Mouse (Mus musculus): ENCODE data around the gene Npw. TPM values are rescaled to one million over a fixed set of nuclear protein-coding genes. Genes with fewer than 3 reads are reported as not detected.

Npw gene
- polyA plus RNA-seq (2016; fragmentation: Nextera tagmentation; extraction: Ambion mirVana): 0.88 and 1.1 TPM in 2 replicates

DNA sequence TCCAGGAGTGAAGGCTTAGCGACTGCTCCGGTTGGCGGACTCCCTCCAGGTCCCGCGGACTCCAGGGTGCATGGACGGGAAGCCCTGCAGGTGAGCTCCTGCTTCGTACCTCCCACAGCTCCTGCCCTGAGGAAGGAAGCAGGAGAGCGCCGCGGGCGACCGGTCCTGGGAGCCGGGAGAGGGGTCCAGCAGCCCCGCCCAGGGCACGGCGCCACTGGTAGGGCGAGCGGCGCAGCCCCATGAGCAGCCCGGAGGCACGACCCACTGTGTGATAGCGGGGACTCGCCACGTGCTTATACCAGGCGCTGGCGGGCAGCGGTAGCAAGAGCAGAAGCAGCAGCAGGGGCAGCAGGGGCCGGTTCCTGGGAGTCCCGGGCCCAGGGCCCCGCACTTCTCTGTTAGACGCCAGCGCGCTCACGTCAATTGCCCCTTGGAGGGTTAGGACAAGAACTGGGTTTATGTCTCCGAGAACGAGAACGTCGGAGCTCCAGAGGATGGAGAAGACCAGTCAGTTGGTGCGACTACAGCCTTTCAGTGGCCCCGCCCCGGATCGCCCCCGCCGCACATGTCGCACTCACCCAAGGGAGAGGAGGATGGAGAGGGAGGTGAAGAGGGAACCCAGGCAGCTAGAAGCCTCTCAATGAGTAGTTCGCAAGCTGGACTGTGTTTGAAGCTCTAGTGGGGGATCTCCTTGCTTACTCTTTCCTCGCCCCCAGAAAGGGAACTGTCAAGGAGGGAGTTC is at the start of gene Npw:
Npw (minus strand) TSS at position 441 of the 742 bp plus-strand sequence.
- WGBS: 2% methylated on average over 47 of the region's 47 CpGs

DNA sequence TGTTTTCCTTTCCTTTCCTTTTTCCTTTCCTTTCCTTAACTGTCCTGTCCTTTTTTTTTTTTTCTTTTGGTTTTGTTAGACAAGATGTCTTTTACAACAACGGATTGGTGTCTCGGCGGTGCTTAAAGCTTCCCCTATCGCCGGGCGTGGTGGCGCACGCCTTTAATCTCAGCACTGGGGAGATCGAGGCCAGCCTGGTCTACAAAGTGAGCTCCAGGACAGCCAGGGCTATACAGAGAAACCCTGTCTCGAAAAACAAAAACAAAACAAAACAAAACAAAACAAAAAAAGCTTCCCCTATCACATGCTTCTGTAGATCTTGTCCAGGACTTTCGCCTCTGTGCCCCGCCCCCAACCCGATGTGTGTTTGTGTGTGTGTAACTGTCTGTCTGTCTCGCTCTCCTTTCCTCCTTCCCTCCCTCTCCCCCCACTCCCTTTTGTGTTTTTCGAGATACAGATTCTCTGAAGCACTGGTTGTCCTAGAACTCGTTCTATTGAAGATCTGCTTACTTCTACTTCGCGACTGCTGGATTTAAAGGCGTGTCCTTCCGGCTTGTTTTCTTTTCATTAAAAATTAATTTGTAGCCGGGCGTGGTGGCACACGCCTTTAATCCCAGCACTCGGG is 49.7 kb upstream of the Npw start:
- peak overlapping the region; percentile 77 for H3K4me3 ChIP-seq
- DNase-seq (ENCODE audit: low spot score): no peak
- no peaks in the 10 kb centered on the region for H3K27me3 ChIP-seq (ENCODE audit: low read depth, poor library complexity, severe bottlenecking)
- H3K4me1 ChIP-seq: peaks cover 18% of the 10 kb centered on the region
- H3K27ac ChIP-seq: peak overlapping the region; percentile 85; the same call in 1 of the 2 replicates
- H3K9me3 ChIP-seq (replicated peaks): no peaks in the 10 kb centered on the region
- 7% methylated on average over 24 of the region's 24 CpGs for WGBS
- H3K36me3 ChIP-seq: peaks cover 31% of the 10 kb centered on the region

More for the DNA sequence above, at the start of gene Npw:
- Histone ChIP-seq H3K4me1 (peaks cover 24% of the 10 kb centered on the region), H3K36me3 (no peaks in the 10 kb centered on the region), H3K27me3 (ENCODE audit: low read depth, poor library complexity, severe bottlenecking) (peaks cover 54% of the 10 kb centered on the region), H3K4me3 (peak within 1 kb of the TSS; percentile 57), H3K27ac (peak within 1 kb of the TSS; percentile 42; the same call in 1 of the 2 replicates), H3K9me3 (replicated peaks) (no peaks in the 10 kb centered on the region)
- DNase-seq (ENCODE audit: low spot score): peak; percentile 65

DNA sequence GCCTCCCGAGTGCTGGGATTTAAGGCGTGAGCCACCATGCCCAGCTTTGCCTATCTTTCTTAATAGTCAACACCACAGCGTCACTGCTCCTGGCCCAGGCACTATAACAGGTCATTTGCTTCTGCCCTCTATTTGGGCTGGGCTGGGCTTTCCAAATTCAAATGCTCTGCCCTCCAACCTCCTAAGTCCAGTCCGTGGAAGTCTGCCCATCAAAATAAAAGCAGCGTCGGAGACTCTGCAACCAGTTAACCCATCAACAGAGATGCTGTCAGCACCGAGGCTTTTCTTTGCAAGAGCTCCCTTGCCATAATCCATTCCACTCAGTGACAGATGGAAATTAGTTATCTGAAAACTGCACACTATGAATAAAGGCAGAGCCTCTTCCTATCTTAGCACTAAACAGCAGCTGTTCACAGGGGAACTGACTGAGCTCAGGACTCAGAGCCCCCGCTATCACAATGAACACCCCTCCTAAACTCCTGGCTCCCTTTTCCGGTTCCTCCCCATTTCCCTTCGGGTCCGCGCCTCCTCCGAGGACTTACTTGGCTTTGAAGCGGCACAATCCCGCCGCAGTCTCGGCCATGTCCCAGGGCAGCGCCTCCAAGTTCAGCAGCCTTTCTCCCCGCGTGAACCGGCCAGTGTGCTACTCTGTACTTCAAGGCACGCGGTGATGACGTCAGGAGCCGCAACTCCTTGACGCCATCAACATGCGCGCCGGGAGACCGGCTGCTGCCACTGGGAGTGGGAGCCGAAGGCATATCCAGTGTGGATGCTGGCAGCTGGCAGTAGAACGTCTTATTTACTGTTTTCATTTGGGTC is 48.9 kb upstream of the Npw start, which contains the start of gene Tbl3:
Tbl3 (minus strand) TSS at position 679 of the 819 bp plus-strand sequence.
- Histone ChIP-seq H3K27ac (peak within 1 kb of the TSS; percentile 85), H3K36me3 (peaks cover 38% of the 10 kb centered on the region), H3K4me1 (peaks cover 18% of the 10 kb centered on the region), H3K4me3 (peak within 1 kb of the TSS; percentile 77), H3K27me3 (ENCODE audit: low read depth, poor library complexity, severe bottlenecking) (no peaks in the 10 kb centered on the region), H3K9me3 (replicated peaks) (no peaks in the 10 kb centered on the region)
- DNase-seq (ENCODE audit: low spot score): peak; percentile 98
- 6% methylated on average over 32 of the region's 32 CpGs for WGBS

DNA sequence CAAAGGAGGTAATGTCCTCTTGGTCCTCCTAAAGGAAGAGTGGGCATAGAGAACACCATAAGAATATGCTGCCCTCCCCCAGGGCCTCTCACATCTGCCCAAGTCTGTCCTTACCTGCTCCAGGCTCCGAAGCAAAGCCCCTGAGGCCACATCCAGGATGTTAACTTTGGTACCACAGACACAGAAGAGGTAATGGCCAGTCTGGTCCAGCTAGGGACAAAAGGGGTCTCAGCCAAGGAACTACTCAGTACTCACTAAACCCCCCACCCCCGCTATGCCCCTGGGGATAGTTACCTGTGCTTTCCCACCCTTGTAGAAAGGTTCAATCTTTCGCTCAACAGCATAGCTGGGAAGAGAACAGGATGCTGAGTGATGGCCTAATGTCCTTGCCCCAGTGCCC is 47.6 kb upstream of the Npw start:
- DNase-seq (ENCODE audit: low spot score): no peak
- H3K4me1 ChIP-seq: peaks cover 18% of the 10 kb centered on the region
- H3K36me3 ChIP-seq: peaks cover 51% of the 10 kb centered on the region
- H3K9me3 ChIP-seq (replicated peaks): no peaks in the 10 kb centered on the region
- 94% methylated on average over 3 of the region's 3 CpGs for WGBS
- H3K27me3 ChIP-seq (ENCODE audit: low read depth, poor library complexity, severe bottlenecking): no peaks in the 10 kb centered on the region
- H3K27ac ChIP-seq: no peak overlapping the region
- H3K4me3 ChIP-seq: peak overlapping the region; percentile 77

DNA sequence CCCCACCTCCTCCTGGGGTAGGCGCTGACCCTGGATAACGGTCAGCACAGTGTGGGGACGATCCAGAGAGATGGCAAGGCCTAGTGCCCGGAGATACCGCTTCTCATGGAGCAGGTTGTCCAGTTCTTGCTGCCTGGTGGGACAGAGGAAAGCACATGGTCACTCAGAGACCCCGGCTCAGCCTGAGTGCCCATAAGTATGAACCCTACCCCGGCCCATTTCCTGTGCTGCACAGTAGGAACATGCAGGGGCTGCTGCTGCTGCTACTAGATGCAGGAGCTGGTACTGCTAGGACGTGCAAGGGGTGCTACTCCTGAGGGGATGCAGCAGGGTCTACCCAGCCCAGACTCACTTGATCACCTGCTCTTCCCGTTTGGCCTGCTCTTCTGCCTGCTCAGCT is 43.0 kb upstream of the Npw start:
- H3K4me1 ChIP-seq: peaks cover 21% of the 10 kb centered on the region
- H3K27ac ChIP-seq: no peak overlapping the region
- no peaks in the 10 kb centered on the region for H3K9me3 ChIP-seq (replicated peaks)
- WGBS: 93% methylated on average over 9 of the region's 9 CpGs
- H3K4me3 ChIP-seq: no peak overlapping the region
- peaks cover 71% of the 10 kb centered on the region for H3K36me3 ChIP-seq
- H3K27me3 ChIP-seq (ENCODE audit: low read depth, poor library complexity, severe bottlenecking): 0 out of 2 replicates have a peak, but pooled peaks cover 5% of the 10 kb centered on the region
- no peak for DNase-seq (ENCODE audit: low spot score)

DNA sequence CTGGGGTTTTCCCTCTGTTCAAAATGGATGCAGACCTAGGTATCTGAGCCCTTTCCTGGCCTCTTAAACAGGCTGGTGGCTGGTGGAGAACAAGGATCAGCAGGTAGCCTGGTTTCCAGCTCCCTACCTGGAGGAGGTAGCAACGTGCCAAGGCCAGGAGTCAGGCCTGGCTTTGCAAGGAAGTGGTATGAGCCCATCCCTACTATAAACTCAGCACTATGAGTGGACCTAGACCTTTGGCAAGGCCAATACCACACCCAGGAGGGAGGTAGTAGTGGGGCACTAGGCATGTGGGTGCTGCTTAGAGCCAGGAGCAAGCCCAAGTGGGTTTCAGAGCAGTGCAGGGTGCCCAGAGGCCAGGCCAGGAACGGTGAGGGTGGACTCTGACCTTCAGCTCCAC is 41.2 kb upstream of the Npw start:
- DNase-seq (ENCODE audit: low spot score): no peak
- H3K4me3 ChIP-seq: no peak overlapping the region
- peaks cover 24% of the 10 kb centered on the region for H3K4me1 ChIP-seq
- H3K9me3 ChIP-seq (replicated peaks): no peaks in the 10 kb centered on the region
- WGBS: 77% methylated on average over 2 of the region's 2 CpGs
- H3K27ac ChIP-seq: no peak overlapping the region
- H3K36me3 ChIP-seq: peaks cover 55% of the 10 kb centered on the region
- H3K27me3 ChIP-seq (ENCODE audit: low read depth, poor library complexity, severe bottlenecking): 0 out of 2 replicates have a peak, but pooled peaks cover 5% of the 10 kb centered on the region

DNA sequence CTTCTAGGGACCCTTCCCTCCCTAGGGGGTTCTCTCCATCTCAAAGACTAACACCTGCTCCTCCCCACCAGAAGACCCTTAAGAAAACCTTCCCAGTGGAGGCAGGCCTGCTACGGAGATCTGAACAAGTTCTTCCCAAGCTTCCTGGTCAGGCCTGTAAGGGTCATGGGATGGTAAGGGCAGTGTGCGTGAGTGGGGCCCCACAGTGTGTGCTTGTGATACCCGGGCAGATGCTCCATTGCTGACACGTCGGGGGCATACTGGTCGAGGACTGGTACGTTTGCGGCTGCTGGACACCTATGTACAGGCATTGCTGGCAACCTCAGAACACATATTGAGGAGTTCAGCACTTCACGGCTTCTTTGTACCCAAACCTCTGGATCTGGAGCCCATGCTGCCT is 40.5 kb upstream of the Npw start:
- peaks cover 53% of the 10 kb centered on the region for H3K36me3 ChIP-seq

DNA sequence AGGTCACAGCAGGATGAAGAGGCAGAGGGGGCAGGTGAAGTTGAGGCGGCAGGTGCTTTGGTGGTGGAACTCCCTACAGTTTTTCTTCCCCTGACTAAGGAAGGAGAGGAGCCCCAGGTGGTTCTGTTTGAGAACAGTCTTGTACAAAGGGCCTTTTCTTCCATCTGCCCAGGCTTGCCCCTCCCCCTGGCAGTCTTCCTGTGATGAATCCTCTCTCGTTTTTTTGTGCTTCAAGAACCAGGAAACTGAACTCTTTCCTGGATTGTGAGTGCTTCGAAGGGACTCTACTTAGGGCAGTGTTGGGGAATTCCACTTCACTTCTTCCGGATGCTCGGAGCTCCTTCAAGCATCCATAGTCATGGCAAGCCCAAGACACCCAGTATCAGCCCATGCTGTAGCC is 39.7 kb upstream of the Npw start:
- H3K27ac ChIP-seq: no peak overlapping the region
- H3K4me3 ChIP-seq: no peak overlapping the region
- peaks cover 52% of the 10 kb centered on the region for H3K36me3 ChIP-seq
- H3K27me3 ChIP-seq (ENCODE audit: low read depth, poor library complexity, severe bottlenecking): 0 out of 2 replicates have a peak, but pooled peaks cover 5% of the 10 kb centered on the region
- H3K9me3 ChIP-seq (replicated peaks): no peaks in the 10 kb centered on the region
- DNase-seq (ENCODE audit: low spot score): no peak
- WGBS: 29% methylated on average over 5 of the region's 5 CpGs
- H3K4me1 ChIP-seq: peaks cover 29% of the 10 kb centered on the region

More for the DNA sequence above, 40.5 kb upstream of the Npw start:
- H3K27me3 ChIP-seq (ENCODE audit: low read depth, poor library complexity, severe bottlenecking): 0 out of 2 replicates have a peak, but pooled peaks cover 5% of the 10 kb centered on the region
- no peak for DNase-seq (ENCODE audit: low spot score)
- H3K27ac ChIP-seq: no peak overlapping the region
- H3K4me3 ChIP-seq: no peak overlapping the region
- H3K9me3 ChIP-seq (replicated peaks): no peaks in the 10 kb centered on the region
- WGBS: 70% methylated on average over 9 of the region's 9 CpGs
- H3K4me1 ChIP-seq: peaks cover 29% of the 10 kb centered on the region

DNA sequence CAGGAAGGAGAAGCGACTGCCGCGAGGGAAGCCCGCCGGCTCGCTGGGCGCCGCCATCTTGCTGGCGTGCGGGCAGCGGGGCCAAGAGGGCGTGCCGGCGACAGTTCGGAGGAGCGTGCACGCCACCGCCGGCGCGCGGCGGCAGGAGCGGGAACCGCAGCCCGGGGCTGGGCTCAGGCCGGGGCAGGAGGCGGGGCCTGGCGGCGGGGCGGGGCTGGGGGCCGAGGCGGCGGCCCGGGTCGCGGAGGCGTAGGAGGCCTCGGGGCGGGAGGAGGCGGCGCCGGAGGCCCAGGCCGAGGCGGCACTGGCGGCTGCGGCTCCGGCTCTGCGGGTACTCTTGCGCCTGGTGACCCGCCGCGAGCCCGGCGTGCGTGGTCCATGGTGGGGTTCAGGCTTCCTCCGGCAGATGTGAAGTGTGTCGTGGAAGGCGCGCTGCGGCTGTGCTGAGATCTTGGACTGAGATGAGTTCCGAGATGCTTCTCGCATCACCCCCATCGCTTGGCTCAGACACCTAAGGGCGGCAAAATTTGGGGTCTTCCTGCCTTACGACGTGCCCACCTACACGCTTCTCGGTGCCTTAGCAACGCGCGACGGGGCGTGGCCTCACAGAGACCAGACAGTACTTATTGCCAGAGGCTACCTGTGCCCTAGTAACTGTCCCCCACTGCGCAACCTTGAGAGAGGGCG is 37.9 kb upstream of the Npw start, which contains the start of the genes Gfer and Noxo1:
Gfer (minus strand) TSS at position 146 of the 687 bp plus-strand sequence.
Noxo1 (plus strand) TSS at position 224 of the 687 bp plus-strand sequence.
- Histone ChIP-seq H3K36me3 (peaks cover 45% of the 10 kb centered on the region), H3K27me3 (ENCODE audit: low read depth, poor library complexity, severe bottlenecking) (peaks cover 18% of the 10 kb centered on the region), H3K4me1 (peaks cover 29% of the 10 kb centered on the region), H3K4me3 (peak within 1 kb of the TSS; percentile 85), H3K27ac (peak within 1 kb of the TSS; percentile 93), H3K9me3 (replicated peaks) (no peaks in the 10 kb centered on the region)
- under 1% methylated on average over 69 of the region's 76 CpGs for WGBS
- peak; percentile 91 for DNase-seq (ENCODE audit: low spot score)

DNA sequence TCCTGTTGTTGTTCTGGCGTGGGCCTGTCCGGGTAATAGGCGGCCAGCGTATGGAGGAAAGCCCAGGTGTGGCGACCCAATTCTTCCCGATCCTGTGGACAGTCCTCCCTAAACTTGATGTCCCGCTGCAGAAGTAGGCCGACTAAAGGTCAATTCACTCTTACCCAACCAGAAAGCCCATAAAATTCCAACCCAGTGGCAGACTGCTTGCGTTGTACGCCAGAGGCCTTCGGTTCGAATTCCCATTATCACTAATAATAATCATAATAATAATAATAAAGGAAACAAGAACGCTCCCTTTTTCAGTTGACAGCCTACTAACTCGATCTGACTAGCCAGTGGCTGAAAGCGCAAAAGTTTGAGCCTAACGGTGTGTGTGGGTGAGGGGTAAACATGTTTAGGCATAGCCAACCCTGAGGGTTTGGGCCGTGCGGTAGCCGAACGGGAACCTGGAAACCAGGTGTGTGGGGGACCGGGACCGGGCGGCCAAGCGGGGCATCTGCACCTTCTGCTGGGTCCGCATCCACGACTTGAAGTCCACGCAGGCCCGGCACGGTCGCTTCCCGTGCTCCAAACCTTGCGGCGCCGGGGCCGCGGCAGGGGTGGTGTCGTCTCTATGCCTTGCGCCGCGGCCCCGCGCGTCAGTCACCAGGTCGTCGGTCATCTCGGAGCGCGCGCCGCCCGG is 37.2 kb upstream of the Npw start:
- Histone ChIP-seq H3K9me3 (replicated peaks) (no peaks in the 10 kb centered on the region), H3K4me3 (peak overlapping the region; percentile 85), H3K27me3 (ENCODE audit: low read depth, poor library complexity, severe bottlenecking) (peaks cover 25% of the 10 kb centered on the region), H3K27ac (peak overlapping the region; percentile 93), H3K36me3 (peaks cover 38% of the 10 kb centered on the region), H3K4me1 (peaks cover 29% of the 10 kb centered on the region)
- WGBS: 7% methylated on average over 50 of the region's 51 CpGs
- no peak for DNase-seq (ENCODE audit: low spot score)

DNA sequence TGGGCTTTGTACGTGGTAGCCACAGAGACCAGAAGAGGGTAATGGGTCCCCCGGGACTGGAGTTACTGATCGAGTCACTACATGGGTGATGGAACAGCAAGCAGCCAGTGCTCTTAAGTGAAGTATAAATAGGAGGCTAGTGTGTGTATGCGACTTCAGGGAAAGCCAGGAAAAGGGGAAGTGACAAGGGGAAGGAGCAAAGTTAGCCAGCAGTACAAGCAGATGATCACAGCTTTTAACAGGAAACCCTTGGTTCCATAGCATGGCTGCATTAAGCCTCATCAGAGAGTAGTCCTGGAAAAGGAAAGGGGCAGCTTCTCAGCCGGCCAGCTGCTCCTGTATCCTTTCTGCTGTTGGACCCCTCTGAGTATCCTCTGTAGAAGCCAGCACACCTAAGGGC is 34.1 kb upstream of the Npw start:
- Histone ChIP-seq H3K4me1 (peaks cover 39% of the 10 kb centered on the region), H3K4me3 (no peak overlapping the region), H3K27ac (no peak overlapping the region), H3K36me3 (peaks cover 22% of the 10 kb centered on the region), H3K27me3 (ENCODE audit: low read depth, poor library complexity, severe bottlenecking) (peaks cover 51% of the 10 kb centered on the region), H3K9me3 (replicated peaks) (no peaks in the 10 kb centered on the region)
- WGBS: 92% methylated on average over 5 of the region's 5 CpGs
- DNase-seq (ENCODE audit: low spot score): no peak

All from limb, embryonic 10.5 days (tissue).